Mouse (Mus musculus) urinary bladder, postnatal 25 days (tissue): ENCODE data around the gene Jak2.

ENCODE experiments used
- DNase-seq: peaks from one replicate; pipeline ENCODE4 v3.0.0; 2022; ENCODE audit warnings: low spot score

Jak2 gene

DNA sequence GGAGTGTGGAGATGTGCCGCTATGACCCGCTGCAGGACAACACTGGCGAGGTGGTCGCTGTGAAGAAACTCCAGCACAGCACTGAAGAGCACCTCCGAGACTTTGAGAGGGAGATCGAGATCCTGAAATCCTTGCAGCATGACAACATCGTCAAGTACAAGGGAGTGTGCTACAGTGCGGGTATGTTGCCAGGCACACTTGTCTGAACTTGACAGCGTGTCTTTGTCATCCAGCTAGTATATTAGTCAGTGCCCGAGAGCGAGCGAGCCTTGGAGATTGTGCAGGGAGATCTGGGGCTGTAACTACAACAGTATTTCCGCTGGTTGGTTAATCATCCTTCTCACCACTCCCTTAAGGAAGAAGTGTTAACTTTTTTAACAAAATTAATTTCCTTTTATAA is 49.3 kb downstream of the Jak2 start:
- DNase-seq, result peak; percentile 28

DNA sequence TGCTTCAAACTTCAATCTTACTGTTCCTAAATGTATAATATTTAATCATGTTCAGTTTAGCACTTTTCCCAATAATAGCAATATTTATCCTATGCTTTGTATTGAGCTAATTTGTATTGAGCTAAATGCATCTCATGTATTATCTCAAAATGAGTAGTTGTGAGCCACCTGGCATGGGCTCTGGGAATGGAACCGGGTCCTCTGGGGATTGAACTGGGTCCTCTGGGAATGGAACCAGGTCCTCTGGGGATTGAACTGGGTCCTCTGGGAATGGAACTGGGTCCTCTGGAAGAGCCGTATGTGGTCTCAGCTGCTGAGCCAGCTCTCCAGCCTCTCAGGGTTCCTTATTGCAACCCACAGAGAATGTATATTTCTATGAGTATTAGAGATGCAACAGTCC is 50.5 kb downstream of the Jak2 start:
- no peak for DNase-seq

DNA sequence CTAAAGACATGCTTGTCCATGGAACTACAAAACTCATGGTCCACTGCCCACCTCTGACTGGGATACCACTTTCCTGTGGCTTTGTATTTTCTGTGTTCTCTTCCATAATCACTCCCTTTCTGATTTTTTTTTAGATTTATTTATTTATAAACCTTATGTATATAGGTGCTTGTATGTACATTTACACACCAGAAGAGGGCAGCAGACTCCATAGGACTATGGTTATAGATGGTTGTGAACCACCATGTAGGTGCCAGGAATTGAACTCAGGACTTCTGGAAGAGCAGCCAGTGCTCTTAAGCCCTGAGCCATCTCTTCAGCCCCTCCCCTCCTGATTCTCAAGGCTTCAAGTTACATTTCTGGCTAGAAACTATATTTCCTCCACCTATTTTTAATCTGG is 57.2 kb downstream of the Jak2 start:
- no peak for DNase-seq

DNA sequence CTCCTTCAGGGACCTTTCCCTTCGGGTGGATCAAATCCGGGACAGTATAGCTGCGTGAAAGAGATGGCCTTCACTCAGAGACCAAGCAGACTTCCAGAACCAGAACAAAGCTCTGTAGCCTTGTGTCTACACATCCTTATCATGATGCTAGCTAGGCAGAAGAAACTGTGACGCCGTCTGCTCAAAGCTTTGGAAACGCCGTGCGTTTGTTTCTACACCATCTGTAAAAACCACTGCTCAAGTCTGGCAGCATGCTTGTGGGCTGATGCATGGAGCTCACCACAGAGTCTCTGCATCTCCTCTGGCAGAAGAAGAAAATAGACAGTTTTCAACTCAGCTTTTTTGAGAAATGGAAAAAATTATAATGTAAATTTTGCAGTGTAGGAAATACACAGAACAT is 60.2 kb downstream of the Jak2 start:
- no peak for DNase-seq

DNA sequence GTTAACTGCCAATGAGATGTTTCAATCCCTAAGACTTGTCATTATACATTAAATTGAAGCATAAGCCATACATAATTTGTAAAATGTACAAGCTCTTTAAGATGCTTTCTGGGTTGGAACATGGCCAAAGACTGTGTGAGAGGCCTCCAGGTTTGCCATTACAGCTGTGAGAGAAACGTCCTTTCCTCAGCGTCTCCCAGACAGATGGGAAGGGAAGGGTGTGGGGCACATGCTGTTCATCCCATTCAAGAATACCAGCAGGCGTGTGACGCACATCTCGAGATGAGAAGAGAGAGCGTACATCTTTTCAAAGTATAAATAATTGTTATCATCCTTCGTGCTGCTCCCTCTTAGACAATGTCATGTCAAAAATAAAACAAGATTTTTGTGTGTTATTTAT is 61.0 kb downstream of the Jak2 start:
- DNase-seq, result no peak

DNA sequence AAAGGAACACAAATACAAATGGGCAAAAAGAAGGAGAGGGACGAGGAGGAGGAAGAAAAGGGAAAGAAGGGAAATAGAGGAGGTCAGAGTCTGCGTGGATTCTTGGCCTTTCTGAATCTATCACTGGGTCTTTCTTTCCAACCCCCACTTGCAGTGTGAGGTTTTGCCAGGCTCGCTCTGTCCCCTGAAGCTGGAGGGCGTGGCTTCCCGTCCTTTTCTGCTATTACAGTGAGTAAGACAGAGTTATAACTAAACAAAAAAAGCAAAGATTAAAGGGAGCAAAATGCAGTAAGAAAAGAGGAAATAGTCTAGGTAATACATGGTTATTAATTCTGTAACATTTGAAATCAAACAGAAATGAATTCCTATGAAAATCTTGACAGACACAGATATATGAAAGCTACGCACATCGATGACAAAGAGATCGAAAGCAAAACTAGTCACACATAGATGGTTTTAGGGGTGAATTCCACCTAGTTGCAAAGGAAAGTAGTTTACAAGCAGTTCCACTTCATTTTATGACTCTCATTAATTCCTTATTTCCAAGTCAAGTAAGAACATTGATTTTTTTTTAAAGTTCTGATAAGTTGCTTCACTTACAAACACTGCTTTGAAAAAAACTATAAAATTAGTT is 71.9 kb downstream of the Jak2 start:
- DNase-seq, result no peak

DNA sequence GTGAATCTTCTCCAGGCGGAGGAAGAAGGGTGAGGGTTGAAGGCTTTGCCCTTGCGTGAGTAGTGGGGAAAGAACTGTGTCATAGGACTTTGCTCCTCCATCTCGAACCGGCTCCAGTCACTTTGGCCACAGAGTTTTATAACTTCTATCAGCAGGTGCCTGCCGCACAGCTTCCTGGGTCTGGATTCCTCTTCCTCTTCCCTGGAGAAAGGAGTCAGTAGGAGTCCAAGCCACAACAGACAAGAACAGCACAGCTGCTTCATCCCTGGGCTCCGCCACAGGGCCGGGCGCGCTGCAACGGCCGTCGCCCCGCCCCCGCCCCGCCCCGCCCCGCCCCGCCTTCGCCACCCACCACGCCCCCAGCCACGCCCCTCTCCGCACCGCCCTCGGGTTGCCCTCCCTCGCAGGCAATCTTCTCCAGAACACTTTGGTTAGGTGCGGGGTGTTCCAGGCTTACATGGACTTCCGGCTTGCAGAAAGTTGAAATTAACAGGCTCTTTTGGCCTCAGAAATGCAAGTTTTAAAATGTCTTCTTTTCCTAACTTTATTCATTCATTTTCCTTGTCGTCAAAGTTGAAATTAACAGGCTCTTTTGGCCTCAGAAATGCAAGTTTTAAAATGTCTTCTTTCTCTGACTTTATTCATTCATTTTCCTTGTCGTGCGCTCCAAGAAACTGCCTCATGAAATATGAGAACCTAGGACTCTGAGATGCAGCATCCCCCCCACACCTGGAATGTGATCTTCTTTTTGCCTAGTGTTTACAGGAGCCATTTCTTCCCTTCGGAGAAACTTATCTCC is 73.6 kb downstream of the Jak2 start, which contains the start of gene Insl6:
TSS of gene Insl6 (minus strand) at position 304 of the 799 bp plus-strand sequence.
- peak; percentile 75 for DNase-seq

DNA sequence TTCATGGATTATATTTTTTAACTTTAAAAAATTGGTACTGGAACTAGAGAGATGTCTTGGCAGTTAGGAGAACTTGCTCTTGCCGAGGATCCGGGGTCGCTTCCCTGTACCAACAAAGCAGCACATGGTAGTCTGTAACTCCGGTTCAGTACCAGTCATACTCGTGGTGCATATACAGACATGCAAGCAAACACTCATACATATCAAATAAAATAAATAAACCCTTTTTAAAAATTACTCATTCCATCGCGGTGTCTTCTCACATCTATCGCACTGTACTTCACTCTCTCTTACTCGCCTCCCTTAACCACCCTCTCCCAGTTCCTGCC is 74.2 kb downstream of the Jak2 start:
- no peak for DNase-seq

DNA sequence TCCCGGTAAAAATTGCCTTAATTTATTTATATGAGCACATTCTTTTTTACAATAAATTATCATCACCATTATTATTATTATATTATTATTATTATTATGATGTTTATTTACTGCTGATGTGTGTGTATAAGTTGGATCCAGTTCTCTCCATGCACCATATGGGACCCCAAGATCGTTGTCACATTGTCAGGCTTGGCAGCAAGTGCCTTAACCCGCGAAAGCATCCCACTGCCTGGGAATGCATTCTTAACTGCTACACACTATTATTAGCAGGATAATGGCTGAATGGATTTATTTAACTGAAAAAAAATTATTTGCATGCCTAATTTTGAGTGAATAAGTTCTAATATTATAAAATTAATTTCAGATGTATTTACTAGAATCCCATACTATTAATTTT is 74.8 kb downstream of the Jak2 start:
- no peak for DNase-seq

DNA sequence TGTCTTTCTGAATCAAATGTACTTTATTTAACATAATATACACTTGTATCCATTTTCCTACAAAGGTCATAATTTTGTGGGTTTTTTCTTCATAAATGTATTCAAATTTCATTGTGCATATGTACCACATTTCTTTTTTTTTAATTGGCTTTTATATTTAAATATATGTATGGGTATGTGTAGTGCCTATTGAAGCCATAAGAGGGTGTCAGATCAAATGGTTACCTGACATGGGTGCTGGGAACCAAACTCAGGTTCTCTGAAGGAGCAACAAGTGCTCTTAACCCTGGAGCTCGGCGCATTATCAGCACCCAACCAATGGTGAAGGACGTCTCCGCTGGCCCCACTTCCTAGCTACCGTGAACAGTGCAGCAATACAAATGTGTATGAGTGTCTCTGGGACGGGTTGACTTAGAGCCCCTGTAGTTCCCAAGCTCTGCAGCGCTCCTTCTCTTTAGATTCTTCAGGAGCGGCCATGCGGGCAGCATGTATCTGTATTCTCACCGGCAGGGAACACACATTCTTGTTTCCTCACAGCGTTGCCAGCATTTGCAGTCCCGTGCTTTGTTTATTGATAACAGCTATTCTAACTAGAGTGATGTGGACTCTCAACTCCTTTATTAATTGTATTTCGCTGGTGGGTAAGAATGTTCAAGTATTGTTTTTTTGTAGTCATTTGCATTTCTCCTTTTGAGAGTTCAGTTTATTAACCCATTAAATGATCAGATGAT is 75.4 kb downstream of the Jak2 start:
- DNase-seq, result no peak

DNA sequence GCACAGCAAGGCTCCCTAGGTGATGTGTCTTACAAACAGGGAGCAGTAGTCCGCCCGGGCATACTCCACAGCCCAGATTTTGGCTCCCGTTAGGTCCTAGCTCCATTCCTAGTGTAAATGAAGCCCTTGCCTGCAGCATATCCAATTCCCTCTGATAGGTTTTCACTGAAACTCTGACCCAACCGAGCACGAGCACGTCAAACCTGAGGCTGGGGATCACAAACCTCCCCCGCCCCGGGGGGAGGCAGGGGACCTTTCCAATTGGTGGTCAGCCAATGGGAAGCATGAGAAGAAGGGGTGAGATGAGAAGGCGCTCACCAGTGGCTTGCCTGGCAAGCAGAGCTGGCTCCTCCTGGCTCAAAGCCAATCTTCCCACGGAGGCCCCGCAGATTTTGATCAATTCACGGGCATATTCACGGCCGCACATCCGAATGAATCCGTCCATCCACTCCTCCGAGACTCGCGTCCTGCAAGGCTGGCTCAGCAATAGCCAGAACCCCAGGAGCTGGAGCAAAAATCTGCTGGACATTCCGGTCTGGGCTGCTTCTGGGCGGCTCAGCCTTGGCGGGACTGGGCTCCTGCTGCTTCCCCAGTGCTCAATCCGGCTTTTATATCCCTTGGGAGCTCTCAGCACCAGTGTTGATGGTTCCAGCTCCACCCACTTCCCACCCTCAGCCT is 82.6 kb downstream of the Jak2 start, which contains the start of gene Rln1:
TSS of gene Rln1 (minus strand) at position 603 of the 678 bp plus-strand sequence.
- DNase-seq, result peak; percentile 10

DNA sequence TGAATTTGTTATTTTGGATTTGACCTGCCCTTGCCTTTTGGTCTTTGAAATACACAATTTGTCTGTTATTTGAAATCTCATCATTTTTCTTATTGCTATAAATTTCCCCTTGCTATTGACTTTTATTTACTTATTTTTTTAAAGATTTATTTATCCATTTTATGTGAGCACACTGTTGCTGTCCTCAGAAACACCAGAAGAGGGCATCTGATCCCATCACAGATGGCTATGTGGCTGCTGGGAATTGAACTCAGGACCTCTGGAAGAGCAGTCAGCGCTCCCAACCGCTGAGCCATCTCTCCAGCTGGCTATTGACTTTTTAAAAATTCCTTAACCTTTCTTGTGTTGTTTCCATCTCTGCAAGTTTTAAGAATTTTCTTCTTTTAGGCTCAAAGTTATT is 85.0 kb downstream of the Jak2 start:
- no peak for DNase-seq

DNA sequence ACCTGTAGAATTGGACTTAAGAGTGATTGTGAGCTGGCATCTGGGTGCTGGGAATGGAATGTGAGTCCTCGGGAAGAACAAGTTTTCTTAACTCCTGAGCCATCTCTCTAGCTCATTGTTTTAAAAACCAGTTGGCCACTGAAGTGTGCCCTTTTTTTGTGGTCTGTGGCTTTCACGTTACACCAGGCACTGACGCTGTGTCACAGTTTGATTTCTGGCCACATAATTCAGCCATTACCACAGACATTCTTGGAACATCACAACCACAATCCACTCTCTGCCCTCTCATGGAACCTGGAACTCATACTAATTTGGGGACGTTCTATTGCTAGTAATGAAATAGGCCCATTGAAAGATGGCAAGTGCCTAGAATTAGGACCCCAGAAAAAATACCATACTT is 89.4 kb downstream of the Jak2 start:
- no peak for DNase-seq

DNA sequence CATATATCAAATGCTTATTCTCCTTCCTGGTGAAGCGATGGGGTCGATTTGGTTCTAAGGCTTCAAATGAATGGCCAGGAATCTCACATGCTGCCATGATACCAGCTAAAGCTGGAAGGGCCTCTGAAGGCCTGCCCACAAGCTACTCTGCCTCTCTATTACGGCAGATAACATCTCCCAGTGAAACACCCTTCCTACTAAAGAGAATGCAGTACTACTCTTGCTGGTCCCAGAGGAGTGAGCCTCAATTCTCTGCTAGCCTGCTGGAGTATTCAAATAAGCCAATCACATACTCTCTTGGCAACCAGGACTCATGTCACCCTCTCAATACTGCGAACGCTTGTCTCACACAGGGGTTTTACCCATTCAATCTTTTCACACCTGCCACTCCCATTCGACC is 90.7 kb downstream of the Jak2 start:
- no peak for DNase-seq

DNA sequence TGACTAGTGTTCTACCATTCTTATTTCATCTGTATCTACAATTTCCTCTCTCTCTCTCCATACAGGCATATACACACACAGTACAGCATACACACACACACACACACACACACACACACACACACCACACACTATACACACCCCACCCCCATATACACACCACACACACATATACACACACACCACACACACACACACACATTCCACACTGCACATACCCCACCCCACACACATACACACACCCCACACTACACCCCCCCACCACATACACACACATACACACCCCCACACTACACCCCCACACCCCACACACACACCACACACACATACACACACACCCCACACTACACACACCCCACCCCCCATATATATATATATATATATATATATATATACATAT is 93.2 kb downstream of the Jak2 start:
- no peak for DNase-seq

DNA sequence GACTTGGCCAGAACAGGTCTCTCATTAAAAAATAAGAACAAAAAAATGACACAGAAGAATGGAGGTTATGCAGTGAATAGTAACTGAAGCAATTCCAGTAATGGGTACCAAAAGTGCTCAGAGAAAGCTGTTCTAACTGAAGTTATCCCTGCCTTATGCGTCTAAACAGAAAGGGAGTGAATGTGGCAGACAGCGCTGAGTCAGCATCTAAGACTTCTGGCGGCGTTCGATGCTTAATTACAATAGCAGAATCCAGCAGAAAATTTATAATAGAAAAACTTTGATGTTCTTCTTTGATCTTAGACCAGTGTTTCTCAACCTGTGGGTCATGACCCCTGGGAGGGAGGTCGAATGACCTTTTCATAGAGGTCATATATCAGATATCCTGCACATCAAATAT is 94.0 kb downstream of the Jak2 start:
- DNase-seq, result no peak

DNA sequence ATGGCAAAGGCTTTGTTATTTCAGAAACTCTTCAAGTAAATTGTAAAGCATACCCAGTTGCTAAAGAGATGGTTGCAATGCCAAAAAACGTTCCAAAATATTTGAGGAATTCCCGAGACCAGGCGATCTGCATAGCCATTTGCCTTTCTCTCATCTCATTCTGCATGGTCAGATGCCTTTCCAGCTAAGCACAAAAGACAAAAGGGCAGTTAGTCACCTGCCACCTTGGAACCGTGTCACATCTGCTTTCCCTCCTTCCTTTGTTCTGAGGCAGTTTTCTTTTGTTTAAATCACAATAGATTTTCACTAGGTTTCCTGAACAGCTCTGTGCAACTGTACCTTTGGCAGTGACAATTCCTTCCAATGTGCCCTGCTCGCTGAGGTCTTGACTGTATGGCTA is 99.4 kb downstream of the Jak2 start:
- DNase-seq, result no peak

DNA sequence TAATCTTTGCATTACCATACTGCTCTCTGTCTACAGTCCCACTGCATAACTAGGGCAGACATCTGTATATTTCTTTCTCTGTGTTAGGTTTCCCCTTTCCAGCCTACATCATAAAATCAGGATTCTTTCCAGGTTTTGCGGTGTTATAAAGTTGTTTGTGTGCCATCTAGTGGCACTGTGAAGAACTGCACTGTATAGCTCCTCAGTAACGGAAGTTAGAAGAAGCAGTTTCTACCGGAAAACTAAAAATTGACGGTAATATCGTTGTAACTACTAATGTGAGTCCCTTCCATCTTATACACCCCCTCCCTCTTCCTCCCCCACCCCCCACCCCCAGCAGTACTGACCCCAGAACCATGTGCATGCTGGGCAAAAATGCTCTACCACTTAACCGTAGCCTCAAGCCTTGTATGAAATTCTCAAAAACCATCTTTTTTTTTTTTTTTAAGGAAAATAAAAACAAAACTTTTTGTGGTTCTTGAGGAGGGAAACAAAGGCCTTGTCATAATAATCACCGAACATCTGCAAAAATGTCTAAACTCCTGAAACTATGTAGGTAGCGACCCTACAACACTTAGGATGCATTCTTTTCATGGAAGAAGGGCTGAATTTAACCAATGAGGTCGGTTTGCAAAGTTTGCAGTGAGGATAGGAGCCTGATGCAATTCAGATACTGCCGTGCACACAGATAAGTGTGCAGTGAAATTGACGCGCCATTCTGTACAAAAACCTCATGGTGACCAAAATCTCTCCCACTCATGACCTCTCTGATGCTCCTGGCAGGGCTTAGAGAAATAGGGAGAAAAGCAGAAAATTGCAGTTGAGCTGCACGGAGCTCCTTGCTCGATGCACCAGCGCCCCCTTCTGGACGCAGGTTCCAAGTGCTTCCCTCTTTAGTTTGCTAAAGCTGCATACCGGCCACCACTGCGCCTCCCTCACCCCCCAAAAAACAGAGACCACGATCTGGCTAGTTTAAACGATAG is 103.6 kb downstream of the Jak2 start:
- DNase-seq, result peak; percentile 90

DNA sequence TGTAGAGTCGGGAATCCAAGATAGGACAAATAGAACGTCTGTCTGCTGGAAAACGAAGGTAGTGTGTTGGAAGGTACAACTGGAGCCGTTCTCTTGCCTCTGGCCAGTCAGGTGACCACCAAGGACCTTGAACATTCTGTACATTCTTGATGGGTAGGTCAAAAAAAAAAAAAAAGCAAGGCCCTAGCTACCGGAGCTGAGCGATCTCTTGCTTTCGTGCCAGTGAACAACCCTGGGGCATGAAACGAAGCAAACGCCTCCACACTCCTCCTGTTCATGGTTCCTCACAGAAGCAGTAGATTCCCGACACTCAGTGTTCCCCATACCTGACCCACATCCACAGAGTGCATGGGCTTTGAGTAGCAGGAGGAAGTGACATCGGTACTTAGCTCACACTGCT is 104.7 kb downstream of the Jak2 start:
- DNase-seq, result no peak

DNA sequence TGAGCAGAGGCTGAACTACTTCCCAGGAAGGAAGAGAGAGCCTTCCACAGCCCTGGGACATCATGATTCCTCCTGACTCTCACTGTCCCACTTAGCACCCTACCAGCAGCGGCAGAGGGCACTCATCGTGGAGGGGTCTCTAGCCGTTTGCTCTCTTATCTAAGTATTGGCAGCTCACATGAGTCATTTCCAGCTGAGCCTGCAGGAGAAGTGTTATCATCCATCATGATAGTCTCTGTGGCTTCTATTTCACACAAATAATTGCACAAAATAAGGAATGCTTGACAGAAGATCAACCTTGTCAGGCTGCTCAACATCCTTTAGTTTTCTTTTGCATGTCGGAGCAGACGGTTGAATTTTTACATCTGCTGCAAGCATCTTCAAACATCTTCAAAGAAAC is 108.6 kb downstream of the Jak2 start:
- DNase-seq, result no peak

DNA sequence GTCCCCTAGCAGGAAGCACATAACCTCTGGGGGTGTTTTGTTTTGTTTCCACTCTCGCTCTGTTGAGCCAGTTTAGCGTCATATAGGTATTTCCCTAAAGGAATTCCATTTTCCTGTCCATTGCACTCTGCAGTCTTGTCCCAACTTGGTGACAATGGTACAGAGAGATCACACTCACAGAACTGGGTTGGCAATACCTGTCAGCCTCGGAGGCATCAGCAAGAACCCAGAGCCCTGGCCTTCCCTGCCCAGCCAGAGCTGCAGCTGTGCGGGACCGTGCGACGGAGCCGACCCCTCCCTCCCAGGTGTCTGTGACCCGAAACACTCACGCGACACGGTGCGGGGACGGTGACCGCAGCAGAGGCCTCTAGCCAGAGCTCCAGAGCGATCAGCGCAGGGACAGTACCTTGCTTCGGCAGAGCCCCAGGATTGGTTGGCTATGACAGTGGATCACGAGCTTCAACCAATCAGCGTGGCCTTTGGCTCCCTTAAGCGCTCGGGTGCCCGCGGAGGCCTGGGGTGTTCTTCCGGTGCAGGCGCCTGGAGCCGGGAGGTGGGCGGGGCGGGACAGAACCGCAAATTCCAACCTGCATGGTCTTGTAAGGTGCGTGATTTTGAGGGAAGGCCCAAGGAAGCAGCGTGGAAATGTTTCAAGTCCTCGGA is 110.0 kb downstream of the Jak2 start:
- peak; percentile 77 for DNase-seq
